Mouse (Mus musculus) lung, postnatal 0 days (tissue): ENCODE data around the gene Dysf.

Experiments
- CTCF ChIP-seq: IDR thresholded peaks from 2 replicates; pipeline ENCODE4 v1.5.1; 2016; ENCODE audit warnings: antibody characterized with exemption, mild to moderate bottlenecking
- EP300 ChIP-seq: IDR thresholded peaks from 2 replicates; pipeline ENCODE4 v1.6.1; 2016; ENCODE audit warnings: antibody characterized with exemption, mild to moderate bottlenecking, control low read depth

DNA sequence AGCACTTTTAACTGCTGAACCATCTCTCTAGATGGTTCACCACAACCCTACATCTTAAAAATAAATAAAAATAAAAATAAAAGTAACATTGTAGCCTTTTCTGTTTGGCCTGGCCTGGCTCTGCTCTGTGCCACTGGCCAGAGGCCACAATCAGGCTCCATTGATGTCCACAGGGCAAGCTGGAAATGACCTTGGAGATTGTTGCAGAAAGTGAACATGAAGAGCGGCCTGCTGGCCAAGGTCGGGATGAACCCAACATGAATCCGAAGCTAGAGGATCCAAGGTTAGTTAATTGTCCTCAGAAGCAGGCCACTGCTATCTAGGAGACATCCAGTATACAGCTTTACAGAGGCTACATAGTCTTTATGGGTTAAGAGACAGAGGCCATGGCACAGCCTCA, 197.2 kb downstream of the Dysf start:
- TF ChIP-seq CTCF (no peak), EP300 (no peak)
